Mouse (Mus musculus): ENCODE measurements around the gene Odf3l2.

DNA sequence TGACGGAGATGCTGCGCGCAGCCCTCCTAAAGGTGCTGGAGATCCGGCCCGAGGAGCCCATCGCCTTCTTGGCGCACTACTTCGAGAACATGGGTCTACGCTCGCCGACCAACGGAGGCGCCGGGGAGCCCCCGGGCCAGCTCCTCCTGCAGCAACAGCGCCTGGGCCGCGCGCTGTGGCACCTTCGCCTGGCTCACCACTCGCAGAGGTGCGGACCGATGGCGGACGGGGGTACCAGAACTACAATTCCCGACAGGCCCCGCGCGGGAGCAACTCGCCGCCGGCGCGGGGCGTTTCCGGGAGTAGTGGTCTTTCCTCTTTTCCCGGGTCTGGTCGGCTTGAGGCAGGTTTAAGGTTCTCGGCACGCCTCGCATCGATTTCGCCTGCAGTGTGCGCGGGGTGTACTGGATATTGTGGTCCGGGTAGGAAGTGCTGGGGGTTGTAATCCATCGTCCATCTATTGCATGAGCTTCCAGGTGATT is 24.1 kb upstream of the Odf3l2 start:
- no peak for TF ChIP-seq E2F4 (IDR thresholded peaks at IDR 0.05; ENCODE audit: borderline replicate concordance, low read depth, low read length)
- TF ChIP-seq TCF12 (IDR thresholded peaks at IDR 0.05; ENCODE audit: low read depth, low read length): no peak
- no peak for TF ChIP-seq CTCF (IDR thresholded peaks at IDR 0.05 in 2 of 3, conservative IDR thresholded peaks at IDR 0.05 in 1 of 3; ENCODE audit: control insufficient read depth in 1 of 3, insufficient read depth in 1 of 3, low read depth in 2 of 3, low read length in 3 of 3, poor library complexity in 1 of 3, severe bottlenecking in 1 of 3)
- TF ChIP-seq ZMIZ1 (IDR thresholded peaks at IDR 0.05; ENCODE audit: low read depth, low read length): no peak
- no peak for TF ChIP-seq SMC3 (IDR thresholded peaks at IDR 0.05; ENCODE audit: low read depth, low read length)
- no peak for TF ChIP-seq CHD2 (IDR thresholded peaks at IDR 0.05; ENCODE audit: low read length)
- 0 out of 4 replicates have a peak, but pooled peaks have one; percentile 1 to 38 for TF ChIP-seq POLR2A (IDR thresholded peaks at IDR 0.05; ENCODE audit: control insufficient read depth in 1 of 2, insufficient read depth in 1 of 2, low read depth in 1 of 2, low read length in 2 of 2, poor library complexity in 1 of 2)
- TF ChIP-seq POLR2AphosphoS5 (IDR thresholded peaks at IDR 0.05; ENCODE audit: borderline replicate concordance, low read depth, low read length): no peak
- TF ChIP-seq MEF2A (IDR thresholded peaks at IDR 0.05; ENCODE audit: extremely low read depth, insufficient replicate concordance, low read depth, low read length, poor library complexity, severe bottlenecking): no peak
- no peak for TF ChIP-seq GABPA (IDR thresholded peaks at IDR 0.05; ENCODE audit: low read depth, low read length)
- no peak; the same call in 1 of the 2 replicates for TF ChIP-seq KAT2A (conservative IDR thresholded peaks at IDR 0.05; ENCODE audit: low read depth, low read length)
- no peak for TF ChIP-seq ZKSCAN1 (IDR thresholded peaks at IDR 0.05; ENCODE audit: low read depth, low read length)
- TF ChIP-seq GATA1 (IDR thresholded peaks at IDR 0.05; ENCODE audit: low read depth, low read length): no peak

Measured in MEL (cell line).